Mouse (Mus musculus) lung, postnatal 0 days (tissue): Measurements from ENCODE around the gene Clta.

ENCODE experiments used
- CTCF ChIP-seq: IDR thresholded peaks from 2 replicates; pipeline ENCODE4 v1.5.1; 2016; ENCODE audit warnings: antibody characterized with exemption, mild to moderate bottlenecking
- EP300 ChIP-seq: IDR thresholded peaks from 2 replicates; pipeline ENCODE4 v1.6.1; 2016; ENCODE audit warnings: antibody characterized with exemption, mild to moderate bottlenecking, control low read depth

DNA sequence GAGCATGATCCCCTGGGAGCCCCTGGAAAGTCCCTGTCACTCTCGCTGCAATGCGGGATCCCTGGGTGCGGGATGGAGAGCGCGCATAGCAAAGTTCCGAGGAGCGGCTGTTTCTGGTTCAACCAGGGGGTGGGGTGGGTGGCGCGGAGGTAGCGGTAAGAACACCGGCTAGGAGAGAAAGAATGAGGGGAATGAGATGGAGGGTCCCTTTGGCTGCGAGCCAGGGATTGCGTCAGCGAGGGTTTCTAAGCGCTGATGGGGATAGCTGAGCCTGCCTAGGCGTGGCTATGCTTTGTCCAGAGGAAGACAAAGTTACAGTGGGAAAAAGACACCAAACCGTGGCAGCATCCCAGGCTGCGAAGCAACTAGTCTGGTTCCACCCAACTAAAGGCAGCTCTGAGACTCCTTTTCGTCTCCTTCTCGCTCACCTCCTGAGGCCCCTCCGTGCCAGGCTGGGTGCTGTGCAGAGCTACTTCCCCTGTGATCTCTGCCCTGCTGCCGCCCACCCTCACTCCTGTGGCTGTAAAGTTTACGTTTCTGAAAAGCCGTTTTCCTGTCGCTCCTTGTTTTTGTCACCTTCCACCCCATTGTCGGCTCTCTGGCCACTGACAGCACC, 46.3 kb upstream of the Clta start:
- TF ChIP-seq CTCF, result no peak; the same call in 1 of the 2 replicates
- no peak for TF ChIP-seq EP300
